Mouse (Mus musculus): ENCODE data around the gene Gm11596. TPM values are rescaled to one million over a fixed set of nuclear protein-coding genes. Genes with fewer than 3 reads are reported as not detected.
"Not testable (repeated sequence)": the region's sequence is repeated elsewhere in the genome, so short reads cannot be mapped to it uniquely, and the experiment has no call there.

Gene Gm11596
- polyA plus RNA-seq, 1 experiment, result not detected

DNA sequence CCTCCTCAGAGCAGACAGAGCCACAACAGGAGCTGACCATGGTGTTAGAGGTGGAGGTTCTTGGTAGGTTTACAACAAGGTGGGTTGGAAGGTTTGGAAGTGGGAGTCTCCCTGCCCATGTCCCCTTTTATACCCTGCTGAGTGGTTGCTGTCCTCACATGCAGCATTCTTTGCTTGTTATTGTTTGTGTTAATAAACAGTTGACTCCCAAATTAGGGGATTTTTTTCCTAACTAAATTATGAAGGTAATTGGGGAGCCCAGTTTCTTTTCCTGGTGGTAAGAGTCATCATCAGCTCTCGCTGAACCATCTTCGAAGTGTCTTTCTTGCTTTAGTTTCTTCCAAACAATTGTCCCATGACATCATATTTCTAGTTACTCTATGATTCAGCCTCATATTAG lies 12.7 kb downstream of the Gm11596 start, which contains the start of gene Krtap4-8:
Gene Krtap4-8, minus strand, starts transcription at position 101 of the 400 bp plus-strand sequence.
- Histone ChIP-seq H3K4me1 (ENCODE audit: control insufficient read depth, insufficient read depth, insufficient read length, low read length) (no peaks in the 10 kb centered on the region), H3K27me3 (ENCODE audit: control insufficient read depth, insufficient read depth, low read length) (no peaks in the 10 kb centered on the region), H3K36me3 (ENCODE audit: control insufficient read depth, insufficient read depth, low read length) (no peaks in the 10 kb centered on the region), H3K4me3 (ENCODE audit: low read depth, low read length) (no peak within 1 kb of the TSS), H3K27ac (ENCODE audit: insufficient read depth, low read depth, low read length) (no peak within 1 kb of the TSS)
- WGBS, result 93% methylated on average over 2 of the region's 2 CpGs
- no peak for TF ChIP-seq CTCF (IDR thresholded peaks at IDR 0.05; ENCODE audit: extremely low read depth, insufficient read length, insufficient replicate concordance, low read depth, low read length)
- TF ChIP-seq POLR2A (IDR thresholded peaks at IDR 0.05; ENCODE audit: low read depth, low read length), result no peak

DNA sequence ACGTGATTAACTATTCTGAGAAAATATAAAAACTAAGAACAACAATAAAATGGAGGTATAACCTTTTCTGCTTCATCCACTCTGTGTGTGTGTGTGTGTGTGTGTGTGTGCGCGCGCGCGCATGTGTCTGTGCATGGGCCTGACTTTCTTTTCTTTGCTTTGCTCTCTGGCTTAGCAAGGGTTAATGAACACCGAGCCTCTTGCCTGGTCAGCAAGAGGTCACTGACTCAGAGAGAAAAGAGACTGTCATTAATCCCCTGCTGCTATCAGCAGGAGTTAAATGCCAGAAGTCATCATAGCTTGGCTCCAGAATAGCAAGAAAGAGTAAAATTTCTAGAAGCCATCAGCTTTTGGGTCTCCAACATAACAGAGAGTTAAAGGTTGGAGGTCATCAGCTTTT lies 14.9 kb downstream of the Gm11596 start:
- WGBS, result 68% methylated on average over 7 of the region's 7 CpGs
- no peak for TF ChIP-seq POLR2A (IDR thresholded peaks at IDR 0.05; ENCODE audit: low read depth, low read length)
- TF ChIP-seq CTCF (IDR thresholded peaks at IDR 0.05; ENCODE audit: extremely low read depth, insufficient read length, insufficient replicate concordance, low read depth, low read length), result no peak
- H3K27me3 ChIP-seq (ENCODE audit: control insufficient read depth, insufficient read depth, low read length), result no peaks in the 10 kb centered on the region
- no peaks in the 10 kb centered on the region for H3K36me3 ChIP-seq (ENCODE audit: control insufficient read depth, insufficient read depth, low read length)
- no peaks in the 10 kb centered on the region for H3K4me1 ChIP-seq (ENCODE audit: control insufficient read depth, insufficient read depth, insufficient read length, low read length)
- no peak overlapping the region for H3K27ac ChIP-seq (ENCODE audit: insufficient read depth, low read depth, low read length)
- no peak overlapping the region for H3K4me3 ChIP-seq (ENCODE audit: low read depth, low read length)

DNA sequence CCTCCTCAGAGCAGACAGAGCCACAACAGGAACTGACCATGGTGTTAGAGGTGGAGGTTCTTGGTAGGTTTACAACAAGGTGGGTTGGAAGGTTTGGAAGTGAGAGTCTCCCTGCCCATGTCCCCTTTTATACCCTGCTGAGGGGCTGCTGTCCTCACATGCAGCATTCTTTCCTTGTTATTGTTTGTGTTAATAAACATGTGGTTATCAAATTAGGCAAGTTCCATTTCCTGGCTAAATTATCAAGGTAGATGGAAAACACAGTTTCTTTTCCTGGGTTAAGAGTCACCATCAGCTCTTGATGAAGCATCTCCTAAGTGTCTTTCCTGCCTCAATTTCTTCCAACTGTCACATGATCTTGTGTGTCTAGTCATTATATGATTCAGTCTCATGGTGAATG lies 20.5 kb downstream of the Gm11596 start, which contains the start of gene Gm11595:
Gene Gm11595, minus strand, starts transcription at position 101 of the 400 bp plus-strand sequence.
- not testable (repeated sequence) for H3K4me3 ChIP-seq (ENCODE audit: low read depth, low read length); H3K4me1 ChIP-seq (ENCODE audit: control insufficient read depth, insufficient read depth, insufficient read length, low read length); H3K27ac ChIP-seq (ENCODE audit: insufficient read depth, low read depth, low read length); H3K27me3 ChIP-seq (ENCODE audit: control insufficient read depth, insufficient read depth, low read length); H3K36me3 ChIP-seq (ENCODE audit: control insufficient read depth, insufficient read depth, low read length)

DNA sequence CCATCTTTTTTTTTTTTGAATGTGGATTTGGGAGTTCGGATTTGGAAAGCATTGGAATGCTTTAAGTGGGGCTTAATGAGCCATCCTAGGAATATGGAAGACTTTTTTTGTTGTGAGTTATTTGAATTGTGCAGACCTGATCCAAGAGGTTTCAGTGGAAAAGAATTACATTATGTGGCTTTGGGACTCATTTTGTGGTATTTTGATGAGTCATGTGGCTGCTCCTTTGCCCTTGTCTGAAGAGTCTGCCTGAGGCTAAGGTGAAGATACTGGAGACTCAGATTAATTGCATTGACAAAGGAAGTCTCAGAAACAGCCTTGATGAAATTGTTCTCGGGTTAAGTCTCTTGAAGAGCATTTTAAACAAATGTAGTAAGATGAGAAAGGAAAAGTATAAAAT lies 24.9 kb downstream of the Gm11596 start:
- WGBS, result 80% methylated on average over 2 of the region's 2 CpGs
- no peak overlapping the region for H3K27ac ChIP-seq (ENCODE audit: insufficient read depth, low read depth, low read length)
- TF ChIP-seq CTCF (IDR thresholded peaks at IDR 0.05; ENCODE audit: extremely low read depth, insufficient read length, insufficient replicate concordance, low read depth, low read length), result no peak
- no peak for TF ChIP-seq POLR2A (IDR thresholded peaks at IDR 0.05; ENCODE audit: low read depth, low read length)
- 0 out of 2 replicates have a peak, but pooled peaks cover 2% of the 10 kb centered on the region for H3K27me3 ChIP-seq (ENCODE audit: control insufficient read depth, insufficient read depth, low read length)
- no peak overlapping the region for H3K4me3 ChIP-seq (ENCODE audit: low read depth, low read length)
- no peaks in the 10 kb centered on the region for H3K36me3 ChIP-seq (ENCODE audit: control insufficient read depth, insufficient read depth, low read length)
- no peaks in the 10 kb centered on the region for H3K4me1 ChIP-seq (ENCODE audit: control insufficient read depth, insufficient read depth, insufficient read length, low read length)

DNA sequence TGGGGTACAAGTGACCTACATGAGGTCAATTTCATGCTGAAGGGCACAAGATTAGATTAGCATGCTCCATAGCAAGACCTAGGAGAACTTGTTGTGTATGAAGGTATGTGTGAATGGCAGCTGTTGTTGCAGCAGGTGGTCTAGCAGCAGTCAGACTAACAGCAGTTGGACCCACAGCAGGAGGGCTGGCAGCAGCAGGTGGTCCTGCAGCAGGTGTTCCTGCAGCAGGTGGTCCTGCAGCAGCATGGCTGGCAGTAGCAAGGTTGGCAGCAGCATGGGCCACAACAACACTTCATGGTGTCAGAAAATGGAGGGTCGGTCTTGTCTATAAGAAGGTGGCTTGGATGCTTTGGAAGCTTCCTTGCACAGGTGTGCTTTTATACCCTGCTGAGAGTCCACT lies 34.4 kb downstream of the Gm11596 start:
- H3K4me1 ChIP-seq (ENCODE audit: control insufficient read depth, insufficient read depth, insufficient read length, low read length), result no peaks in the 10 kb centered on the region
- TF ChIP-seq POLR2A (IDR thresholded peaks at IDR 0.05; ENCODE audit: low read depth, low read length), result no peak
- no peak for TF ChIP-seq CTCF (IDR thresholded peaks at IDR 0.05; ENCODE audit: extremely low read depth, insufficient read length, insufficient replicate concordance, low read depth, low read length)
- 93% methylated on average over 1 of the region's 1 CpGs for WGBS

DNA sequence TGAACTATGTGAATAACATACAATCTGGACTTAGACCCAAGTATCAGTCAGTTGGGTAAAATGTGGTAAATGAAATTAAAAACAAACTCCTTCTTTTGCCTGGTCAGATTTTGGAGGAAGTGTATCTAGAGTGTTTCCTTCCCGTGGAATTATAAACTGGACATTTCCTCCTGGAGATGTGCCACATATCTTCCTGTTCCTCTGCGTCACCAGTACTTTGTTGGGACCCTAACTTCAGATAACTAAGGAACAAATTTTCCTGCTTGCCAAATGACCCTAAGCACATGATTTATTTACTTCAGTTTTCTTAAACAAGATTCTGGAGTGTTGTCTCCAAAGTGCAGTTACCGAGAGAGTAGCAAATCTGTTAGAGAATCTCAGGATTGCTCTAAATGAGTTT lies 49.3 kb downstream of the Gm11596 start:
- Histone ChIP-seq H3K4me3 (ENCODE audit: low read depth, low read length) (no peak overlapping the region), H3K4me1 (ENCODE audit: control insufficient read depth, insufficient read depth, insufficient read length, low read length) (peaks cover 4% of the 10 kb centered on the region), H3K27me3 (ENCODE audit: control insufficient read depth, insufficient read depth, low read length) (no peaks in the 10 kb centered on the region), H3K27ac (ENCODE audit: insufficient read depth, low read depth, low read length) (no peak overlapping the region), H3K36me3 (ENCODE audit: control insufficient read depth, insufficient read depth, low read length) (no peaks in the 10 kb centered on the region)
- WGBS, result 76% methylated on average over 3 of the region's 3 CpGs
- TF ChIP-seq CTCF (IDR thresholded peaks at IDR 0.05; ENCODE audit: extremely low read depth, insufficient read length, insufficient replicate concordance, low read depth, low read length), result no peak
- no peak for TF ChIP-seq POLR2A (IDR thresholded peaks at IDR 0.05; ENCODE audit: low read depth, low read length)

More for the DNA sequence above, 34.4 kb downstream of the Gm11596 start:
- H3K27ac ChIP-seq (ENCODE audit: insufficient read depth, low read depth, low read length), result no peak overlapping the region
- H3K27me3 ChIP-seq (ENCODE audit: control insufficient read depth, insufficient read depth, low read length), result 0 out of 2 replicates have a peak, but pooled peaks cover under 1% of the 10 kb centered on the region
- H3K4me3 ChIP-seq (ENCODE audit: low read depth, low read length), result no peak overlapping the region
- no peaks in the 10 kb centered on the region for H3K36me3 ChIP-seq (ENCODE audit: control insufficient read depth, insufficient read depth, low read length)

Other genes with a start within 250 kb of the Gm11596 start
- not detected in 2 replicates for gene Krtap3-3, start 242.6 kb downstream of the Gm11596 start, polyA plus RNA-seq (2012; rRNA removed)
- gene Krtap3-2, start 236.6 kb downstream of the Gm11596 start, polyA plus RNA-seq (2012; rRNA removed), result not detected in 2 replicates
- gene Gm11939, start 234.0 kb downstream of the Gm11596 start, polyA plus RNA-seq (2012; rRNA removed), result not detected in 2 replicates
- gene Krtap3-1, start 226.8 kb downstream of the Gm11596 start, polyA plus RNA-seq (2012; rRNA removed), result 0.47 and 2.7 TPM in 2 replicates
- not detected in 2 replicates for gene Krtap1-5, start 212.5 kb downstream of the Gm11596 start, polyA plus RNA-seq (2012; rRNA removed)
- gene Krtap1-4, start 209.8 kb downstream of the Gm11596 start, polyA plus RNA-seq (2012; rRNA removed), result not detected in 2 replicates
- gene Krtap1-3, start 202.1 kb downstream of the Gm11596 start, polyA plus RNA-seq (2012; rRNA removed), result not detected in 2 replicates
- not detected in 2 replicates for gene Krtap9-3, start 195.4 kb downstream of the Gm11596 start, polyA plus RNA-seq (2012; rRNA removed)
- 1.3 TPM in 1 of 2 replicates, not detected in the other for gene Gm11938, start 190.2 kb downstream of the Gm11596 start, polyA plus RNA-seq (2012; rRNA removed)
- not detected in 2 replicates for gene Gm11937, start 183.3 kb downstream of the Gm11596 start, polyA plus RNA-seq (2012; rRNA removed)
- 0.29 and 1.9 TPM in 2 replicates for gene Krtap2-4, start 178.6 kb downstream of the Gm11596 start, polyA plus RNA-seq (2012; rRNA removed)
- 1.9 TPM in 1 of 2 replicates, not detected in the other for gene Gm11562, start 173.0 kb downstream of the Gm11596 start, polyA plus RNA-seq (2012; rRNA removed)
- not detected in 2 replicates for gene Krtap4-1, start 165.2 kb downstream of the Gm11596 start, polyA plus RNA-seq (2012; rRNA removed)
- gene Krtap4-2, start 158.4 kb downstream of the Gm11596 start, polyA plus RNA-seq (2012; rRNA removed), result not detected in 2 replicates
- not detected in 2 replicates for gene Krtap4-7, start 149.4 kb downstream of the Gm11596 start, polyA plus RNA-seq (2012; rRNA removed)
- not detected in 2 replicates for gene Gm11555, start 143.2 kb downstream of the Gm11596 start, polyA plus RNA-seq (2012; rRNA removed)
- not detected in 2 replicates for gene Gm11563, start 134.5 kb downstream of the Gm11596 start, polyA plus RNA-seq (2012; rRNA removed)
- gene Krtap4-6, start 127.5 kb downstream of the Gm11596 start, polyA plus RNA-seq (2012; rRNA removed), result not detected in 2 replicates
- not detected in 2 replicates for gene Gm14190, start 102.7 kb downstream of the Gm11596 start, polyA plus RNA-seq (2012; rRNA removed)
- not detected in 2 replicates for gene Gm14180, start 59.2 kb downstream of the Gm11596 start, polyA plus RNA-seq (2012; rRNA removed)
- gene Gm11595, start 20.6 kb downstream of the Gm11596 start, polyA plus RNA-seq (2012; rRNA removed), result not detected in 2 replicates
- not detected in 2 replicates for gene Krtap4-8, start 12.8 kb downstream of the Gm11596 start, polyA plus RNA-seq (2012; rRNA removed)
- gene Krtap4-9, start 8.3 kb downstream of the Gm11596 start, polyA plus RNA-seq (2012; rRNA removed), result not detected in 2 replicates
- not detected in 2 replicates for gene Gm11569, start 5.5 kb upstream of the Gm11596 start, polyA plus RNA-seq (2012; rRNA removed)
- not detected in 2 replicates for gene Gm11554, start 11.0 kb upstream of the Gm11596 start, polyA plus RNA-seq (2012; rRNA removed)
- gene Krtap4-13, start 16.4 kb upstream of the Gm11596 start, polyA plus RNA-seq (2012; rRNA removed), result not detected in 2 replicates
- gene Gm11564, start 22.2 kb upstream of the Gm11596 start, polyA plus RNA-seq (2012; rRNA removed), result not detected in 2 replicates
- not detected in 2 replicates for gene 2300003K06Rik, start 44.6 kb upstream of the Gm11596 start, polyA plus RNA-seq (2012; rRNA removed)
- gene Krtap4-16, start 58.1 kb upstream of the Gm11596 start, polyA plus RNA-seq (2012; rRNA removed), result 1.9 and 3.2 TPM in 2 replicates
- not detected in 2 replicates for gene Gm11568, start 64.5 kb upstream of the Gm11596 start, polyA plus RNA-seq (2012; rRNA removed)
- gene Gm11559, start 71.0 kb upstream of the Gm11596 start, polyA plus RNA-seq (2012; rRNA removed), result not detected in 2 replicates
- gene Krtap9-1, start 79.9 kb upstream of the Gm11596 start, polyA plus RNA-seq (2012; rRNA removed), result not detected in 2 replicates
- not detected in 2 replicates for gene Gm11567, start 85.7 kb upstream of the Gm11596 start, polyA plus RNA-seq (2012; rRNA removed)
- gene Krtap31-1, start 114.5 kb upstream of the Gm11596 start, polyA plus RNA-seq (2012; rRNA removed), result not detected in 2 replicates
- not detected in 2 replicates for gene Gm11565, start 121.3 kb upstream of the Gm11596 start, polyA plus RNA-seq (2012; rRNA removed)
- not detected in 2 replicates for gene Krtap31-2, start 142.8 kb upstream of the Gm11596 start, polyA plus RNA-seq (2012; rRNA removed)
- gene Krtap9-5, start 155.0 kb upstream of the Gm11596 start, polyA plus RNA-seq (2012; rRNA removed), result not detected in 2 replicates
- not detected in 2 replicates for gene Krtap29-1, start 185.6 kb upstream of the Gm11596 start, polyA plus RNA-seq (2012; rRNA removed)
- not detected in 2 replicates for gene Krtap16-1, start 193.1 kb upstream of the Gm11596 start, polyA plus RNA-seq (2012; rRNA removed)
- gene Krtap17-1, start 200.5 kb upstream of the Gm11596 start, polyA plus RNA-seq (2012; rRNA removed), result not detected in 2 replicates
- not detected in 2 replicates for gene Krt33a, start 222.7 kb upstream of the Gm11596 start, polyA plus RNA-seq (2012; rRNA removed)
- gene Krt33b, start 236.4 kb upstream of the Gm11596 start, polyA plus RNA-seq (2012; rRNA removed), result not detected in 2 replicates
- gene Krt34, start 248.1 kb upstream of the Gm11596 start, polyA plus RNA-seq (2012; rRNA removed), result not detected in 2 replicates

All from small intestine, adult 2 months (tissue).